Mouse (Mus musculus): ENCODE results near the gene Chst12. TPM values are rescaled to one million over a fixed set of nuclear protein-coding genes. Genes with fewer than 3 reads are reported as not detected.

Gene Chst12
- 42.8 TPM for polyA plus RNA-seq (2017; shearing (Covaris generic))

GRCm38 (mm10) chr5:140505208-140505780 is at the start of gene Chst12:
Chst12 (plus strand) TSS chr5:140505550.

GRCm38 (mm10) chr5:140564896-140565295 is 59.5 kb downstream of the Chst12 start, which contains the start of gene Grifin:
Grifin (minus strand) TSS chr5:140565071.

Other genes starting within 250 kb of the Chst12 start
- 29.0 TPM for gene Mad1l1, start 184.0 kb upstream of the Chst12 start, polyA plus RNA-seq (2017; shearing (Covaris generic))
- 20.0 TPM for gene Nudt1, start 183.9 kb upstream of the Chst12 start, polyA plus RNA-seq (2017; shearing (Covaris generic))
- 15.9 TPM for gene Mrm2, start 173.7 kb upstream of the Chst12 start, polyA plus RNA-seq (2017; shearing (Covaris generic))
- gene Snx8, start 116.3 kb upstream of the Chst12 start, polyA plus RNA-seq (2017; shearing (Covaris generic)) = 1.4 TPM
- gene Eif3b, start 86.2 kb upstream of the Chst12 start, polyA plus RNA-seq (2017; shearing (Covaris generic)) = 225 TPM
- gene Gm4869, start 59.9 kb upstream of the Chst12 start, polyA plus RNA-seq (2017; shearing (Covaris generic)) = not detected
- gene Grifin, start 59.5 kb downstream of the Chst12 start, polyA plus RNA-seq (2017; shearing (Covaris generic)) = 4.6 TPM
- 335 TPM for gene Lfng, start 101.8 kb downstream of the Chst12 start, polyA plus RNA-seq (2017; shearing (Covaris generic))
- 29.0 TPM for gene Ttyh3, start 143.5 kb downstream of the Chst12 start, polyA plus RNA-seq (2017; shearing (Covaris generic))
- gene Iqce, start 196.8 kb downstream of the Chst12 start, polyA plus RNA-seq (2017; shearing (Covaris generic)) = 33.0 TPM
- 39.1 TPM for gene Brat1, start 199.5 kb downstream of the Chst12 start, polyA plus RNA-seq (2017; shearing (Covaris generic))
- gene Amz1, start 218.6 kb downstream of the Chst12 start, polyA plus RNA-seq (2017; shearing (Covaris generic)) = 0.65 TPM